Mouse (Mus musculus): Measurements from ENCODE around the gene Rragc. TPM values are rescaled to one million over a fixed set of nuclear protein-coding genes. Genes with fewer than 3 reads are reported as not detected.

Gene Rragc
- polyA plus RNA-seq (2014; fragmentation: Nextera tagmentation; extraction: Ambion mirVana), result 48.5 and 51.6 TPM in 2 replicates

- Histone ChIP-seq H3K27ac (ENCODE audit: low read depth, low read length) (peak within 1 kb of the TSS; percentile 61), H3K4me1 (ENCODE audit: control insufficient read depth, insufficient read depth, low read length) (peaks cover 18% of the 10 kb centered on the region), H3K27me3 (ENCODE audit: control insufficient read depth, insufficient read depth, low read length) (no peaks in the 10 kb centered on the region), H3K9me3 (ENCODE audit: control insufficient read depth, low read length) (no peaks in the 10 kb centered on the region), H3K9ac (ENCODE audit: low read length) (peak within 1 kb of the TSS; percentile 93), H3K36me3 (ENCODE audit: control insufficient read depth, insufficient read depth, low read length) (peaks cover 4% of the 10 kb centered on the region; the same call in 1 of the 2 replicates), H3K4me3 (ENCODE audit: low read depth, low read length) (peak within 1 kb of the TSS; percentile 98), H3K4me2 (peak within 1 kb of the TSS; percentile 85)
- WGBS, result 2% methylated on average over 39 of the region's 49 CpGs
- DNase-seq (ENCODE audit: low spot score, missing footprints), result peak; percentile 100
- peak; percentile 100 for ATAC-seq (ENCODE audit: low FRiP score)
These were observed at the start of gene Rragc for GRCm38 (mm10) chr4:123916748-123917547. Rragc (plus strand) TSS chr4:123917446.

- no peaks in the 10 kb centered on the region for H3K36me3 ChIP-seq (ENCODE audit: control insufficient read depth, insufficient read depth, low read length)
- ATAC-seq (ENCODE audit: low FRiP score), result no peak
- H3K4me2 ChIP-seq, result no peak overlapping the region
- H3K27me3 ChIP-seq (ENCODE audit: control insufficient read depth, insufficient read depth, low read length), result no peaks in the 10 kb centered on the region
- H3K27ac ChIP-seq (ENCODE audit: low read depth, low read length), result no peak overlapping the region
- WGBS, result 86% methylated on average over 5 of the region's 5 CpGs
- no peaks in the 10 kb centered on the region for H3K4me1 ChIP-seq (ENCODE audit: control insufficient read depth, insufficient read depth, low read length)
- H3K9me3 ChIP-seq (ENCODE audit: control insufficient read depth, low read length), result no peaks in the 10 kb centered on the region
- no peak overlapping the region for H3K4me3 ChIP-seq (ENCODE audit: low read depth, low read length)
- DNase-seq (ENCODE audit: low spot score, missing footprints), result no peak
- no peak overlapping the region for H3K9ac ChIP-seq (ENCODE audit: low read length)
These were observed 23.5 kb upstream of the Rragc start for GRCm38 (mm10) chr4:123893726-123894125.

- no peak overlapping the region for H3K4me3 ChIP-seq (ENCODE audit: low read depth, low read length)
- no peaks in the 10 kb centered on the region for H3K4me1 ChIP-seq (ENCODE audit: control insufficient read depth, insufficient read depth, low read length)
- H3K36me3 ChIP-seq (ENCODE audit: control insufficient read depth, insufficient read depth, low read length), result no peaks in the 10 kb centered on the region
- no peak for DNase-seq (ENCODE audit: low spot score, missing footprints)
- no peak overlapping the region for H3K4me2 ChIP-seq
- H3K9me3 ChIP-seq (ENCODE audit: control insufficient read depth, low read length), result no peaks in the 10 kb centered on the region
- H3K27me3 ChIP-seq (ENCODE audit: control insufficient read depth, insufficient read depth, low read length), result no peaks in the 10 kb centered on the region
- no peak overlapping the region for H3K9ac ChIP-seq (ENCODE audit: low read length)
- 84% methylated on average over 4 of the region's 4 CpGs for WGBS
- ATAC-seq (ENCODE audit: low FRiP score), result no peak
- no peak overlapping the region for H3K27ac ChIP-seq (ENCODE audit: low read depth, low read length)
These were observed 23.0 kb upstream of the Rragc start for GRCm38 (mm10) chr4:123894295-123894694.

- no peak overlapping the region for H3K27ac ChIP-seq (ENCODE audit: low read depth, low read length)
- H3K9ac ChIP-seq (ENCODE audit: low read length), result no peak overlapping the region
- H3K4me1 ChIP-seq (ENCODE audit: control insufficient read depth, insufficient read depth, low read length), result no peaks in the 10 kb centered on the region
- H3K4me3 ChIP-seq (ENCODE audit: low read depth, low read length), result no peak overlapping the region
- H3K9me3 ChIP-seq (ENCODE audit: control insufficient read depth, low read length), result no peaks in the 10 kb centered on the region
- no peak for ATAC-seq (ENCODE audit: low FRiP score)
- H3K27me3 ChIP-seq (ENCODE audit: control insufficient read depth, insufficient read depth, low read length), result no peaks in the 10 kb centered on the region
- 10% methylated on average over 5 of the region's 5 CpGs for whole genome bisulfite sequencing
- H3K4me2 ChIP-seq, result no peak overlapping the region
- peak; percentile 93 for DNase-seq (ENCODE audit: low spot score, missing footprints)
- no peaks in the 10 kb centered on the region for H3K36me3 ChIP-seq (ENCODE audit: control insufficient read depth, insufficient read depth, low read length)
These were observed 18.6 kb upstream of the Rragc start for GRCm38 (mm10) chr4:123898696-123899095.

- WGBS, result 76% methylated on average over 3 of the region's 3 CpGs
- Histone ChIP-seq H3K4me2 (no peak overlapping the region), H3K4me1 (ENCODE audit: control insufficient read depth, insufficient read depth, low read length) (peaks cover 8% of the 10 kb centered on the region), H3K27me3 (ENCODE audit: control insufficient read depth, insufficient read depth, low read length) (no peaks in the 10 kb centered on the region), H3K27ac (ENCODE audit: low read depth, low read length) (no peak overlapping the region), H3K4me3 (ENCODE audit: low read depth, low read length) (no peak overlapping the region), H3K9ac (ENCODE audit: low read length) (no peak overlapping the region), H3K36me3 (ENCODE audit: control insufficient read depth, insufficient read depth, low read length) (no peaks in the 10 kb centered on the region), H3K9me3 (ENCODE audit: control insufficient read depth, low read length) (no peaks in the 10 kb centered on the region)
- ATAC-seq (ENCODE audit: low FRiP score) (no peak), DNase-seq (ENCODE audit: low spot score, missing footprints) (no peak)
These were observed 13.8 kb upstream of the Rragc start for GRCm38 (mm10) chr4:123903432-123903831.

- Histone ChIP-seq H3K27ac (ENCODE audit: low read depth, low read length) (peak within 1 kb of the TSS; percentile 51; the same call in 1 of the 2 replicates), H3K4me1 (ENCODE audit: control insufficient read depth, insufficient read depth, low read length) (peaks cover 8% of the 10 kb centered on the region), H3K9me3 (ENCODE audit: control insufficient read depth, low read length) (no peaks in the 10 kb centered on the region), H3K4me2 (peak within 1 kb of the TSS; percentile 79), H3K9ac (ENCODE audit: low read length) (peak within 1 kb of the TSS; percentile 77), H3K36me3 (ENCODE audit: control insufficient read depth, insufficient read depth, low read length) (peaks cover 3% of the 10 kb centered on the region; the same call in 1 of the 2 replicates), H3K27me3 (ENCODE audit: control insufficient read depth, insufficient read depth, low read length) (no peaks in the 10 kb centered on the region), H3K4me3 (ENCODE audit: low read depth, low read length) (peak within 1 kb of the TSS; percentile 79)
- ATAC-seq (ENCODE audit: low FRiP score) (peak; percentile 100), DNase-seq (ENCODE audit: low spot score, missing footprints) (peak; percentile 100)
- 1% methylated on average over 49 of the region's 49 CpGs for WGBS
These were observed 12.7 kb upstream of the Rragc start, which contains the start of gene Mycbp for GRCm38 (mm10) chr4:123904333-123905125. Mycbp (plus strand) TSS chr4:123904832.

GRCm38 (mm10) chr4:123905126-123905668 is 12.0 kb upstream of the Rragc start:
- Histone ChIP-seq H3K27me3 (ENCODE audit: control insufficient read depth, insufficient read depth, low read length) (no peaks in the 10 kb centered on the region), H3K36me3 (ENCODE audit: control insufficient read depth, insufficient read depth, low read length) (peaks cover 3% of the 10 kb centered on the region; the same call in 1 of the 2 replicates), H3K4me2 (peak overlapping the region; percentile 79), H3K4me3 (ENCODE audit: low read depth, low read length) (peak overlapping the region; percentile 79), H3K9me3 (ENCODE audit: control insufficient read depth, low read length) (no peaks in the 10 kb centered on the region), H3K4me1 (ENCODE audit: control insufficient read depth, insufficient read depth, low read length) (peaks cover 8% of the 10 kb centered on the region), H3K9ac (ENCODE audit: low read length) (peak overlapping the region; percentile 77), H3K27ac (ENCODE audit: low read depth, low read length) (peak overlapping the region; percentile 51; the same call in 1 of the 2 replicates)
- under 1% methylated on average over 52 of the region's 53 CpGs for WGBS
- no peak for ATAC-seq (ENCODE audit: low FRiP score)
- DNase-seq (ENCODE audit: low spot score, missing footprints), result no peak

GRCm38 (mm10) chr4:123911503-123911902 is 5.7 kb upstream of the Rragc start:
- Histone ChIP-seq H3K27ac (ENCODE audit: low read depth, low read length) (no peak overlapping the region), H3K9me3 (ENCODE audit: control insufficient read depth, low read length) (no peaks in the 10 kb centered on the region), H3K4me1 (ENCODE audit: control insufficient read depth, insufficient read depth, low read length) (peaks cover 7% of the 10 kb centered on the region), H3K4me3 (ENCODE audit: low read depth, low read length) (no peak overlapping the region), H3K4me2 (no peak overlapping the region), H3K36me3 (ENCODE audit: control insufficient read depth, insufficient read depth, low read length) (peaks cover 3% of the 10 kb centered on the region), H3K9ac (ENCODE audit: low read length) (no peak overlapping the region), H3K27me3 (ENCODE audit: control insufficient read depth, insufficient read depth, low read length) (no peaks in the 10 kb centered on the region)
- DNase-seq (ENCODE audit: low spot score, missing footprints) (no peak), ATAC-seq (ENCODE audit: low FRiP score) (no peak)
- 90% methylated on average over 4 of the region's 4 CpGs for WGBS
